Mouse (Mus musculus): Measurements from ENCODE around the gene Lrp1. TPM values are rescaled to one million over a fixed set of nuclear protein-coding genes. Genes with fewer than 3 reads are reported as not detected.
A peak's percentile ranks its signal among the peaks of the same experiment; 100 is the strongest.

The Lrp1 gene
- total RNA-seq, 2 experiments from 2014 or later = 73.4 to 88.6 TPM

DNA sequence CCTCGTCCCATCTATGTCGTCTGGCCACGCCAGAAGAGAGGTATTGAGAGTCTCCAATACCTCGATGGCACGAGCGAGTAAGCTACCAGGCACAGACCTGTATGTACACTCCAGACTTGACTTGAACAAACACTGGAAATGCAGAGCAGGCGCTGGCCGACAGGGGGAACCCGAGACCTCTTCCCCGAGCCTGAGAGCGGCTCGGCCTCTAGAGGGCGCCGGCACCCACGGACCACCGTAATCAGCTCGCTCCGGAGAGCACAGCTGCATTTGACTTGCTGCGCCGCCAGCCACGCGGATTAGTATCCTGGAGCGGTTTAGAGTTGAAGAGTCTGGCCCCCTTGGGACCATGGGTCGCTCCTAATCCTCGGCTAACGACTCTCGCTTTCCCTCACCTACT, 108.1 kb downstream of the Lrp1 start:
- DNase-seq = peak; percentile 97
- intact Hi-C loops (cut with DNase I) = loop anchor here (1.0 kb wide), 1 partner anchor 23 kb away; no protein-coding TSS in a partner anchor

DNA sequence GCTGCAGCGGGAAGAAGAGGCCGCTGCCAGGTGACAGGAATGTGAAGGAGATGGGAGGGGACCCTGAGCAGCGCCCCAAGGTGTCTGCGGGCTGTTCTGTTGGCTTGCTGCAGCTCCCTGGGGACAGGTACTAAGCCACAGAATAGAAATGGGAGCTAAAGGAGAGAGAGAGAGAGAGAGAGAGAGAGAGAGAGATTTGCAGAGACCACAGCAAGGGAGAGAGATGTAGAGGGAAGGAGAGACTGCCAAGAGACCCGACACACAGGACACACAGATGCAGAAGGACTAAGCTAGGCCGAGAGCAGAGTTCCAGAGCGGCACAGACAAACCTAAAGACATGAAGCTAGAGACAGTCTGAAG, 108.7 kb downstream of the Lrp1 start:
- intact Hi-C loops (cut with DNase I) = no loop called here
- no peak for DNase-seq

DNA sequence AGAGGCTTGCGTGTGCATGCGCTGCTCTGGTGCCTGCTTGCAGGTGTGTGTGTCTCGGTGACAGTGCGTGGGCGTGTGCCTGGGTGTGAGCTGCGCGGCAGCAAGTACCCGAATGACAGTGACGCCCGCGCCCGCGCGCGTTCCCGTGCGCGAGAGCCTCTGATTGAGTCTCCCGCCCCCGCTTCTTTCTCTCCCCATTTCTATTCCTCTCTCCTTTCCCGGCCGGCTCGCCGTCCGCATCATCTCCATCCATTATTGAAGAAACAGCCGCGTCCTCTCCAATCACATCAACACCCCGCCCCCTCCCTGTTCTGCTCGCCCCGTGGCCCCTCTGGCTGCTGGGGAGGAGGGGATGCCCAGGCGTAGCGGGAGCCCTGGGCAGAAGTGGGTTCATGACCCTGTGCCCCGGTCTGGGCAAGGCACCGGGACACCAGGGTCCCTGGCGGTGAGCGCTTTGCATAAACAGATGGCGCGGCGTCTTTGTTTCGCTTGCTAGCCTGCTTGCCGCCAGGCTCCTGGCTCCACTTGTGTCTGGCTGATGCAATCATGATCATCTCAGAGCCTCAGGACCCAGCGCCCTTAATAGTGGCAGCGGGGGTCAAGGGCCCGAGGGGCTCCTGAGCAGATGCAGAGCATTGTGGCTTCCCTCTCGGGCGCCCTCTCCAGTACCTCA, 109.2 kb downstream of the Lrp1 start:
- peak; percentile 24 to 49 for DNase-seq
- intact Hi-C loops (cut with DNase I) = no loop called here

DNA sequence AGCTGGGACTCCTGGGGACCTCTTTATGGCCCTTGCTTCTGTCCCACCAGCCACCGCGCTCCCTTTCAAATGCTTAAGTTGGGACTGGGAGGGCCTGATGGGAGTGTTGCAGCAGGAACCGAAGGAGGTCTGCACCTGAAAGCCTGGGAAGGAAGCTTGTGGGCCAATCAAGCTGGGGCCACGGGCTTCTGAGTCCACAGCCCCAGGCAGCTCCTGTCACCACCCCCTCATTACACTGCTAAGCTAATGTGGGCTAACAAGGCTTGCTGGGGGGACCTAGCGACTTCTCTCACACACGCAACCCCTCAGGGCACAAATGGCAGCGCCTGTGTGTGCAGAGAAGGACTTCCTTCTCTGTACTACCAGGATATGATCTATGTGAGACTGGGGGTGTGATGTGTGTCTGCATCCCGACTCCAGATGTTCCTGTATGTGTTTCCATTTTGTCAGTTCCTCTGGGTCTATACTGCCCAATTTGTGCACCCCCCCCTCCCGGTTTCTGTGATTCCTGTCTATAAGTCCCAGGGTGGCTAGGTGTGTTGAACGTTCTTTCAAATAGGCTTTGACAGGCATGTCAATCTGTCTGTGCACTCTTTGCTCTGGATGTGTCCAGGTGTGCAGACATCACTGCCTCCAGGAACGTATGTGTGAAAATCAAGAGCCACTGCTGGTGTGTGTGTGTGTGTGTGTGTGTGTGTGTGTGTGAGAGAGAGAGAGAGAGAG, 109.9 kb downstream of the Lrp1 start:
- DNase-seq = no peak
- intact Hi-C loops (cut with DNase I) = no loop called here

DNA sequence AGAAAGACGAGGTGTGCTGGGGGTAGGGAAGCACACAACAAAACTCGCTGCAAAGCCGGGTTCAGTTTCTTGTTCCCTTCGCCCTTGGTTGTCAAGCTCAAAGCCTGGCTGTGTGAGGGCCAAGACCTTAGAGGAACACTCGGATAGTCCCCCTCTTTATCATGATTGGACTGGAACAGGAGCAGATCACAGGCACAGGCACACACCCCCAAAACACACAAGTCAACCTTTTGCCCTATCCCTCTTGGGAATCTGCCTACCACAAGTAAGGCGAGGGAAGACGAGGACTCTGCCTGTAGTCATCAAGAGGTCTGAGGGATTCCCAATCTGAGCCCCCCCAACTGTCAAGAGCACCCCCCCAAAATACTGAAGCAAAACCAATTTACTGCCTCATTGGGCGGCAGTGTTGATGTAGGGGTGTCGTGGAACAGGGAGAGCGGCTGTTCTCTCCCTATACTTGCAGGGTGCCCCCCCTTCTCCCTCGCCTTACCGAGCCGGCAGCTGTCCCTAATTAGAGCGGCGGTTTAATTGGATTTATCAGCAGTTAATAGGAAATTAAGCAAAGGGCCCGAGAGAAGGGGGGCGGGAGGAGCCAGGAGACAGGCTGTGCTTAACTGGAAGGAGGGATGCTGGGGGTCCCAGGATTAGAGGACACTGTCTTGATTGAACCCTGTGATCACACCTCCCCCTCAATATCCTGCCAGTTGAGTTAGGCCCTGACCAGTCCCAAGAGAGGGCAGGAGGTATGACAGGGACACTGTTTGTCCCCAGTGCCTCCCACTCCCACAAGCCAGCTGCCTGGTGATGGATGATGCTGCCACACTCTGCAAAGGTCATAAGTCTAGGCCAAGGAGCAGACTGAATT, 110.9 kb downstream of the Lrp1 start:
- DNase-seq = no peak
- intact Hi-C loops (cut with DNase I) = loop anchor here (1.0 kb wide), 1 partner anchor 26 kb away; no protein-coding TSS in a partner anchor

DNA sequence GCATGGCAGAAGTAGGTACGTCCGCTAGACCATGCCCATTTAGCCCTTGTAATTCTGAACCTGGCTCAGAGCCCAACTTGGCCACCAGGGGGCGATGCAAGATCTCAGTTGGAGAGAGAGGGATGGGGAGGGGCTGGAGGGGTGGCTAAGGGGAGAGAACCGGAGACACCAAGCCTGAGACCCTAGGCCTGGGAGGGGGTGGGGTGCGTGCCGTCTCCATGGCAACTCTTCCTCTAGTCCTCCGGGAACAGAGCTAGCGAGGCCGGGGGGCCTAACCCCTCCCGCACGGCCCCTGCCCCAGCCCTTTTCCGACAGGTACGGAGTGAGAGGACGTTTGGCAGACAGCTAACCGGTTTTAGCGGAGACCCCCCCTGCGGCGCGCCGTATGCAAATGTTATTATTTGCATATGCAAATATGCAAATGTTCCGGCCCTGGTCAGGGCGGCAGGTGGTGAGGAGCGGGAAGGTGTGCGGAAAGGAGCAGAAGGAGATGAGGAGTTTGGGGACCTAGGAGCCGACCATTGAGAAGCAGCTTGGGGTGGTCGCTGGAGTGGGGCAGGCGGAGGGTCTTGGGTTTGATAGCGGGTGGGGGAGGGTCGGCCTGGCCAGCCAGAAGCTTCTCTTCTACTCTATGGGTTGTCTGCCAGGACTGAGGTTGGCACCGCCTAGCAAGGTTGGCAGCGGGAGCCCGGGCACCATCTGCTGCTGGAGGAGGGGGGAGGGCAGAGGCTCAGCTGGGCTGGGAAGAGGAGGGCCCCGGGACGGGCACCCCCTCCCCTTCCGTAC, 111.7 kb downstream of the Lrp1 start:
- peak; percentile 84 for DNase-seq
- intact Hi-C loops (cut with DNase I) = loop anchor here (1.0 kb wide), 1 partner anchor 27 kb away; no protein-coding TSS in a partner anchor

DNA sequence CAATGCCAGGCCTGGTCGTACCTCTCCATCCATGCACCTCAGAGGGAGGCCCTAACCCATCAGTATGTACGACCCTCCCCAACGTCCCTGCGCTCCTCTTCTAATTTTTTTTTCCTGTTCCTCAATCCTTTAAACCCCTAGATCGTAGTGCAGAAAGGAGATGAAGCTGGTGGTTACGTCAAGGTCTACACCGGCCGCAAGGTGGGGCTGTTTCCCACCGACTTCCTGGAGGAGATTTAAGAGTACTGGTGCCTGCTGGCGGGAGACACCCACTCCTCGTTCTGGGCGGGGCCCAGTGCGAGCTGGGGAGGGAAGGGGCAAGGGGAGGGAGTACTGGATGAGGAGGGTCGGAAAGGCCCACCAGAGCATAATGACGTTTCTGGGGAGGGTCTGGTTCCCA, 112.7 kb downstream of the Lrp1 start:
- intact Hi-C loops (cut with DNase I) = no loop called here
- peak; percentile 56 to 73 for DNase-seq

DNA sequence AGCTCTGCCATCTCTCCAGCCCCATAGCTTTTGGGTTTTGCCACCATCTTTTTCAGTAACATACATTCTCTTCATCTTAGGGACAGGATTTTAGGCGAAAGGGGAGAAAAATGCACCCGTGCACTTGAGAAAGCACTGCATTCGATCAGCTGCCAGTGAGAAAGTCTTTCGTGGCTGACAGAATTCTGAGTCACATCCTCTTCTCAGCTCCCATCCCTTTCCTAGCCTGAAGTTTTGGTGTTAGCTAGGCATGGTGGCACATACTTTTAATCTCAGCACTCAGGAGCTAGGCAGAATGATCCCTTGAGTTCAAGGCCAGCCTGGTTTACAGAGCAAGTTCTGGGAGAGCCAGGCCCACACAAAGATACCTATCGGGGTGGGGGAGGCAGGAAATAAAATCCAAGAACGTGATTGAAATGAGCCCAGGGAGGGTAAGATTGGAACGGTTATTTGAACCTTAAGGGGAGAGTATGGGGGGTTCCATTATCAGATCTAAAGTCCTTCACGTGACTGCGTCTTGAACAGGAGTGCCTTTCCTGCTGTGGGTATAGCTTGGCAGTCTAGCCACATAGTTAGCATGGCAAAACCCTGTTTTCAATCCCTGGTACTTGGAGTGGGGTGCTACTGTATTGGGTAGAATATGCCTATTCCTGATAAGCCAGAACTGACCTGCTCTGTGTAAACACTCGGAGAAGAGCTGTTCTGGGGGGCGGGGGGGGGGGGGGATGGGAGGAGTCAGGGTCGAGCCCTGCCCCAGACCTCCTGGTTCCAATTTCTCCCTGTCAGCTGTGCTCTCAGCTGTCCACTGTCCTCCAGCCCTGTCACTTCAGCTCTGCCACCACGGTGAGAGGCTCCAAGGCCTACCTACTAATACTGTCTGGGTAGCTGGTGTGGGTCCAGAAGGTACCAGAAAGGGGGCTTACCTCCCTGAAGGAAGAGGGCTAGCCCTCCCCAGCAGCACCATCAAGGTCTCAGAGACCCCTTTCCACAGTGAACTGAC, 119.8 kb downstream of the Lrp1 start, which contains the start of gene Stac3:
Gene Stac3, plus strand, starts transcription at position 793 of the 1,000 bp plus-strand sequence.
- DNase-seq = no peak
- intact Hi-C loops (cut with DNase I) = no loop called here

DNA sequence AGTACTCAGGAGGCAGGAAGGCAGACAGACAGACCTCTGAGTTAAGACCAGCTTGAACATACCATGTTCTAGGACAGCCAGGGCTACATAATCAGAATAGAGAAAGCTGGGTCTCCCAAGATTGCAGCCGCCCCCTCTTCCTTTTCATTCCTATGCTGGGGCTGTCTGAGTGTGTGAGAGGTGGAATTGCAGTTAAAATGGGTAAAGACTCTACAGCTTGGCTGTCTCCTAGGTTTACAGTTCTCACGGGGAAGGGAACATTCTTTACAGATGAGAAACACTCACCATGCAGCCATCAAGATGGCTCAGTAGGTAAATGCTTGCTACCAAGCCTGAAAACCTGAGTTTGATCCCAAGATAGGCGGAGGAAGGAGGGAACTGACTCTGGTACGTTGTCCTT, 120.9 kb downstream of the Lrp1 start:
- no peak for DNase-seq
- intact Hi-C loops (cut with DNase I) = no loop called here

DNA sequence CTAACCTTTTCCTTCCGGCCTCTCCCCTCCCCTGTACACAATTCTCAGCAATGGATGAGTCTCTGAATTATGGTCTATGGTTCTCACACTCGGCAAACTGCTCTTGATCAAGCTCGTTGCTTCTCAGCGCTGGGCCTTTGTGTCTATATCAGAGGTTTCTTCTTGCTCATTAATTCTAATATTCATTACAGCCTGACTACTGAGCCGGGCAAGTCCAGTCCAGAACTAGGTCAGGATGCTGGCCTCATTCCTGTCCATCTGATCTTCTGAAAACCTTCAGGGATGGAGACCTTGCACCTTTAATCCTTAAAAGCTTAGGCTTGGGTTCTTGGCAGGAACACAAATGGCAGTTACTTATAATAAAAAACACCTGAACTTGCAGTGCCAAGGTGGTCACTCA, 121.4 kb downstream of the Lrp1 start:
- intact Hi-C loops (cut with DNase I) = no loop called here
- no peak for DNase-seq

DNA sequence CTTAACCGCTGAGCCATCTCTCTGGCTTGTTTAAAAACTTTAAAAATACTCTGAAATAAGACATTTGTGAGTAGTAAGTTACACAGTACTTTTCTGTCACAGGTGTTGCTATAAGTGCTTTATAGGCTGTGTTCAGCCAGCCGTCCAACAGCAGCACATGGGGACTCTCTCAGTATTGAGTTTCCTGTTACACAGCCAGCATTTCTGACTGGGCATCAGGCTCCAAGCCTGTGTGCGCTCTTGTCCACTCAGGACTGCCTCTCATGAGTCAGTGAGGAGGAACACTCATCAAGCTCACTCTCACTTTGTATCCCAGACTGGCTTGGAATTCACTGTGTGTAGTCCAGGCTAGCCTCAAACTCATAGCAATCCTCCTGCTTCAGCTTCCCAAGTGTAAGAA, 124.8 kb downstream of the Lrp1 start:
- no peak for DNase-seq
- intact Hi-C loops (cut with DNase I) = no loop called here

DNA sequence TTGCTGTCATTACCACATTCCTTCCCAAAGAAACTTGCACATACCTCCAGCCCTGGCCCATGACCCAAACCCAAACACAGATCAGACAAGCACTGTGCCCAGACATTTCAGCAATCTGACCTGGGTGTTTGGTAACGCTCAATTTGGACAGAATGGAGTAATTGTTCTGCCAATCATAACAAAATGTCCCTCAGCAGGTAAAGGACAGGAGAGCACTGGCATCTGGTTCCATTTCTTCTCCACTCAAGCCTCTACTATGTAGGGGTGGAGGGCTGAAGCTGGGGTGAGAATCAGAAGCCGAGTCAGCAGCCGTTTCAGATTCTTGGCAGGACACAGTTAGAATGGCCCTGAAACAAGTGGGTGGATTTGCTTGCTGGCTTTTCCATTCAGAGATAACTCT, 128.8 kb downstream of the Lrp1 start:
- no peak for DNase-seq
- intact Hi-C loops (cut with DNase I) = no loop called here

DNA sequence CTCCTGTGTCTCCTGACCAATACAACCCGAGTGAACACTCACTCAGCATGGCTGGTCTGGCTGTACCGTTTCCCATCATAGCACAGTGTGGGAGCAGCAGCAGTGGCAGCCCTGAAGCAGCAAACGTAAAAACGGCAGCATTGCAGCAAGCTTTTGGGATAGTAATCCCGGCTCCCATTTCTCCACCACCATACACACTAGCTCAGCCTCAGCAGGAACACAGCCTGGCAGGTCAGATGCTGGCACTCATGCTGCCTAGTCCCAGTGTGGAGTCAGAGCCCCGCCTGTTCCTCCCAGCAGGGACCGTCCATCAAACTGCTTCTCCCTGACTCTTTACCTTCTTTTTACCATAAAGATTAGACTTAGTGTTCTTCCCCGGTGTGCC, 129.8 kb downstream of the Lrp1 start:
- intact Hi-C loops (cut with DNase I) = no loop called here
- DNase-seq = no peak

DNA sequence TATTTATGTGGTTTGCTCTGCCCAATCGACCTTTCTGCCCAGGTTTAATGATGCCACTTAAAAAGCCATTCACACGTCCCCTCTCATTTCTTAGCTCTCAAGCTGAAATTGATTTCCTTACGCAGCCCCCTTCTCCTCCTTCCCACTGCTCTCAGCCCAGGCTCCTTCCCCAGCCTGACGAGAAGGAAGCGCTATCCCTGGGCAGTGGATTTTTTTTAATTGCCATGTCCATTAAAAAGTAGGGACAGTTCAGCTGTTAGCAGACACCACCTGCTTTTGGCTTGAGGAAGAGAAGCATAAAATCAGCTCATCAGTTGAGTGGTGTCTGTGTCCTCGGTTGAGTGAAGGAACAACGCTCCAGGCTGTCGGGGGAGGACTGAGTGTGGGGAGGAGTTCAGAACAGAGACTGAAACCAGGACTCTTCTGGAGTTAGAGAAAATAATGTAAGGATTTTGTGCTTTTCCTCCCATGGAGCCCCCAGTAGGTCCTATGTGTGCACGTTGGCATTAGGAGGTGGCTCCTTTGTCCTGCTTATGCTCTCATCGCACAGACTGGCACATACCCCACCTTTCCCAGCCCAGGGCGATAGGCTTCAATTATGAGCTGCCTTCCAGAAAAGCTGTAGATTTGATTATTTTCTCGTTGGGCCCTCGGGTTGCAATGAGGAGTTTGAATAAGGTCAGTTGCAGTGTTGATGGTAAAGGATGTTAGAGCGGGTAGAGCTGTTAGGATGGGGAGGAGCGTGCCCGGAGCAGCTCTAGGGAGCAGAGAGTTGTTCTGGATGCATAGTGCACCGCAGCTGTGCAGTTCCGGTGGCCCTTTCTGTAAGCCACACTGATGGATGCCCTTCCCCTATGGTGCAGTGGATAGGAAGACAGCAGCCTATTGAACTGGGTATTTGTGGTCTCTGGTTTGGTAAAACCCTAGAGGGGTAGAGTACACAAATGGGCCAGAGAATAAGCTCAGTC, 130.5 kb downstream of the Lrp1 start:
- no peak for DNase-seq
- intact Hi-C loops (cut with DNase I) = no loop called here

DNA sequence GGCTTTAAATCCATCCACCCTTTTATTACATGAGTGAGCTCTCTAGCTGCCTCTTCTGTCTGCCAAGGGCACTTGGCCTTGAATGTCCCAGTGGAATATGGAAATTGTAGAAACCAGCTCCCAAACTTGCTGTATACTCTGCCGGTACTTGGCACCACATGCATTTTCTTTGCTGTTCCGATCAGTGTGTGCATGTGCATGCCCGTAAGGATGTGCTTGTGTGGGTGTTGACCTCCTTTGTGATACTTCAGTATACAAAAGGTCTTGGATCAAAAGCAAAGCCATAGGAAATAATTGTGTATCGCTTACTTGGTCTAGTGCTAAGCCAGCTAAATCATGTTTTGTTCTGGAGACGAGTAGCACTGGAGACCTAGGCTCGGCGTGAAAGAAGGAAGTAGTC, 132.1 kb downstream of the Lrp1 start:
- DNase-seq = no peak
- intact Hi-C loops (cut with DNase I) = no loop called here

All from heart, postnatal 36 days (tissue).